Mouse (Mus musculus) heart, embryonic 12.5 days (tissue): ENCODE results near the gene Vps52. TPM values are rescaled to one million over a fixed set of nuclear protein-coding genes. Genes with fewer than 3 reads are reported as not detected.

Experiments
- ATAC-seq: fragments of 200-750 bp; cut with Nextera tagmentation; 2 replicates; pipeline ENCODE4 v1.8.0; 2017; ENCODE audit warnings: moderate TSS enrichment, moderate library complexity; ENCODE audit not compliant: insufficient number of reproducible peaks, low FRiP score
- H3K27ac ChIP-seq: fragments of 300-500 bp; sonication (generic); 2 replicates; pipeline ENCODE4 v1.5.1; 2016; ENCODE audit warnings: mild to moderate bottlenecking, moderate library complexity; ENCODE audit not compliant: poor library complexity, severe bottlenecking
- H3K27me3 ChIP-seq: fragments of 300-500 bp; sonication (generic); replicated peaks from 2 replicates; pipeline ENCODE4 v1.6.1; 2016; ENCODE audit warnings: mild to moderate bottlenecking, moderate library complexity
- H3K36me3 ChIP-seq: fragments of 300-500 bp; sonication (generic); 2 replicates; pipeline ENCODE4 v1.6.1; 2016; ENCODE audit warnings: mild to moderate bottlenecking, moderate library complexity
- H3K4me1 ChIP-seq: fragments of 300-500 bp; sonication (generic); replicated peaks from 2 replicates; pipeline ENCODE4 v1.6.1; 2016; ENCODE audit warnings: mild to moderate bottlenecking
- H3K4me2 ChIP-seq: fragments of 300-500 bp; sonication (generic); 2 replicates; pipeline ENCODE4 v1.6.1; 2016; ENCODE audit warnings: mild to moderate bottlenecking, moderate library complexity
- H3K4me3 ChIP-seq: fragments of 300-500 bp; sonication (generic); 2 replicates; pipeline ENCODE4 v1.5.1; 2016; ENCODE audit warnings: mild to moderate bottlenecking
- H3K9ac ChIP-seq: fragments of 300-500 bp; sonication (generic); 2 replicates; pipeline ENCODE4 v1.6.1; 2016; ENCODE audit warnings: mild to moderate bottlenecking, moderate library complexity
- H3K9me3 ChIP-seq: fragments of 300-500 bp; sonication (generic); replicated peaks from 2 replicates; pipeline ENCODE4 v1.6.1; 2016; ENCODE audit warnings: mild to moderate bottlenecking, moderate library complexity
- WGBS: fragments of 180-500 bp; shearing (Covaris S2); methylation state at CpG from one replicate; pipeline ENCODE4 v1.1.7; 2016; 5-methylcytosine and 5-hydroxymethylcytosine counted together
- polyA plus RNA-seq: library from polyadenylated mRNA; unstranded; fragments of >200 nt; fragmentation: Nextera tagmentation; extraction: Ambion mirVana; gene quantifications from 2 replicates; pipeline ENCODE4 v1.2.1, GENCODE M21; 2016

Vps52 gene
- polyA plus RNA-seq, 1 experiment from 2014 or later = 43.0 TPM

DNA sequence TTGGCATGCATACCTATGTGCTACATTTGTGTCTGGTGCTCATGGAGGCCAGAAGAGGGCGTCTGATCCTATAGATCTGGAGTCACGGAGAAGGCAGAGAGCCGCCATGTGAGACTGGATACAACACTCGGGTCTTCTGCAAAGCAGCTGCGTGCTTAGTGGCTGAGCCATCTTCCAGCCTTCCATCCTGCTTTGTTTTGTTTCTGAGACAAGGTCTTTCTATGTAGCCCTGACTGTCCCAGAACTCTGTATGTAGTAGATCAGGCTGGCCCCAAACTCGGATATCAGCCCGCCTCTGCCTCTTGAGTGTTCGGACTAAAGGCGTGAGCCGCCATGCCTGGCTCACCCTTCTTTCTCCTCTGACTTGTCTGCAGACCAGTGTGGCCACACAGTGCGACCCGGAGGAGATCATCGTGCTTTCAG is 40.6 kb upstream of the Vps52 start:
- H3K36me3 ChIP-seq = peaks cover 61% of the 10 kb centered on the region
- H3K4me2 ChIP-seq = peak overlapping the region; percentile 79
- no peaks in the 10 kb centered on the region for H3K9me3 ChIP-seq
- ATAC-seq = no peak
- peaks cover 38% of the 10 kb centered on the region for H3K4me1 ChIP-seq
- no peaks in the 10 kb centered on the region for H3K27me3 ChIP-seq
- no peak overlapping the region for H3K4me3 ChIP-seq
- WGBS = 69% methylated on average over 13 of the region's 13 CpGs
- no peak overlapping the region for H3K27ac ChIP-seq
- 0 out of 2 replicates have a peak overlapping the region, but pooled peaks have one; percentile 40 for H3K9ac ChIP-seq

- Histone ChIP-seq H3K4me3 (peak within 1 kb of the TSS; percentile 71), H3K9ac (peak within 1 kb of the TSS; percentile 78), H3K36me3 (peaks cover 58% of the 10 kb centered on the region), H3K27ac (peak within 1 kb of the TSS; percentile 84), H3K4me1 (peaks cover 37% of the 10 kb centered on the region), H3K27me3 (no peaks in the 10 kb centered on the region), H3K9me3 (no peaks in the 10 kb centered on the region), H3K4me2 (peak within 1 kb of the TSS; percentile 79)
- ATAC-seq = peak; percentile 87
- 0% methylated on average over 33 of the region's 34 CpGs for WGBS
Measured at GRCm38 (mm10) chr17:33915671-33916250, 39.9 kb upstream of the Vps52 start, which contains the start of the genes Tapbp and Zbtb22. Tapbp (plus strand) TSS chr17:33915899. Zbtb22 (plus strand) TSS chr17:33915904.

- H3K9ac ChIP-seq = peak overlapping the region; percentile 78
- H3K27ac ChIP-seq = peak overlapping the region; percentile 84
- H3K27me3 ChIP-seq = no peaks in the 10 kb centered on the region
- WGBS = under 1% methylated on average over 12 of the region's 20 CpGs
- H3K4me1 ChIP-seq = peaks cover 42% of the 10 kb centered on the region
- H3K9me3 ChIP-seq = no peaks in the 10 kb centered on the region
- peaks cover 54% of the 10 kb centered on the region for H3K36me3 ChIP-seq
- peak; percentile 35 for ATAC-seq
- H3K4me2 ChIP-seq = peak overlapping the region; percentile 79
- peak overlapping the region; percentile 71 for H3K4me3 ChIP-seq
Measured at GRCm38 (mm10) chr17:33916294-33916693, 39.3 kb upstream of the Vps52 start.

DNA sequence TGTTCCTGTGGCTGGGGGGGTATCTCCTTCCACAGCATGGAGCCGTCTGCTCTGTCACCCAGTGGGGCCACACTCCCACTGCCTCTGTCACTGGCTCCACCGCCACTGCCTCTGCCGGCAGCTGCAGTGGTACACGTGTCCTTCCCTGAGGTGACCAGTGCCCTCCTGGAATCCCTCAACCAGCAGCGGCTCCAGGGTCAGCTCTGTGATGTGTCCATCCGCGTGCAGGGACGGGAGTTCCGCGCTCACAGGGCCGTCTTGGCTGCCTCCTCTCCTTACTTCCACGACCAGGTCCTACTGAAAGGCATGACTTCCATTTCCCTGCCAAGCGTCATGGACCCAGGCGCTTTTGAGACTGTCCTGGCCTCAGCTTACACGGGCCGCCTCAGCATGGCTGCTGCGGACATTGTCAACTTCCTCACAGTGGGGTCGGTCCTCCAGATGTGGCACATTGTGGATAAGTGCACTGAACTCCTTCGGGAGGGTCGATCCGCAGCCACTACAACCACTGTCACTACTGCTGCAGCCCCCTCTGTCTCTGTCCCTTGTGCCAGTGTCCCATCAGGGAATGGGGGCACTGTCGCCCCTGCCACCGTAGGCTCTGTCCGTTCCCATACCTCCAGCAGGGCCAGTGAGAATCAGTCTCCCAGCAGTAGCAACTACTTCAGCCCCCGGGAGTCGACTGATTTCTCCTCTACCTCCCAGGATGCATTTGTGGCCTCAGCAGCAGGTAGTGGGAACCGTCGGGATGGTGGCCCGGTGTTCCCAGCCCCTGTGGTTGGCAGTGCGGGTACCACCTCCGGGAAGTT is 38.6 kb upstream of the Vps52 start:
- H3K27me3 ChIP-seq = no peaks in the 10 kb centered on the region
- H3K4me3 ChIP-seq = peak overlapping the region; percentile 71
- WGBS = 70% methylated on average over 31 of the region's 31 CpGs
- peak overlapping the region; percentile 79 for H3K4me2 ChIP-seq
- ATAC-seq = no peak
- H3K27ac ChIP-seq = no peak overlapping the region
- H3K4me1 ChIP-seq = peaks cover 42% of the 10 kb centered on the region
- peak overlapping the region; percentile 69 for H3K9ac ChIP-seq
- peaks cover 47% of the 10 kb centered on the region for H3K36me3 ChIP-seq
- no peaks in the 10 kb centered on the region for H3K9me3 ChIP-seq

DNA sequence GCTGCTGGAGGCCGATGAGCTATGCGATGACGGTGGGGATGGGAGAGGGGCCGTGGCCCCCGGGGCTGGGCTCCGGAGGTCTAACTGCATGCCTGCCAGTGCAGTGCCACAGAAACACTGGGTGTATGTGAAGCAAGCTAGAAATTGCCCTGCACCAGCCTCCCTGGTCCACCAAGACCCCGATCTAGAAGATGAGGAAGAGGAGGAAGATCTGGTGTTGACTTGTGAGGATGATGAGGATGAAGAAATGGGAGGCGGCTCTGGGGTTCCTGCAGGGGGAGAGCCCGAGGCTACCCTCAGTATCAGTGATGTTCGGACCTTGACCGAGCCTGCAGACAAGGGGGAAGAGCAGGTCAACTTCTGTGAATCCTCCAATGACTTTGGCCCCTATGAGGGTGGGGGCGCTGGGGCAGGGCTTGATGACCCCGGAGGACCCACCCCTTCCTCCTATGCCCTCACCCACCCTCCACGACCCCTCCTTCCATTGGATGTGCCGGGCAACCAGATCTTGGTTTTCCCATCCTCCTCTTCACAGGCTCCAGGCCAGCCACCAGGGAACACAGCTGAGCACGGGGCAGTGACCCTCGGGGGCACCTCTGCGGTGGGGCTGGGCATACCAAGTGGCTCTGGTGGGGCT is 37.8 kb upstream of the Vps52 start:
- H3K27ac ChIP-seq = no peak overlapping the region
- WGBS = 82% methylated on average over 18 of the region's 18 CpGs
- H3K9ac ChIP-seq = no peak overlapping the region
- peaks cover 40% of the 10 kb centered on the region for H3K36me3 ChIP-seq
- H3K4me3 ChIP-seq = no peak overlapping the region
- no peaks in the 10 kb centered on the region for H3K9me3 ChIP-seq
- peak overlapping the region; percentile 94; the same call in 1 of the 2 replicates for H3K4me2 ChIP-seq
- H3K27me3 ChIP-seq = no peaks in the 10 kb centered on the region
- no peak for ATAC-seq
- H3K4me1 ChIP-seq = peaks cover 42% of the 10 kb centered on the region

GRCm38 (mm10) chr17:33918293-33919203 is 37.1 kb upstream of the Vps52 start:
- 56% methylated on average over 37 of the region's 37 CpGs for WGBS
- peak overlapping the region; percentile 86; the same call in 1 of the 2 replicates for H3K9ac ChIP-seq
- peaks cover 33% of the 10 kb centered on the region for H3K36me3 ChIP-seq
- H3K4me2 ChIP-seq = peak overlapping the region; percentile 94
- peaks cover 42% of the 10 kb centered on the region for H3K4me1 ChIP-seq
- no peaks in the 10 kb centered on the region for H3K9me3 ChIP-seq
- ATAC-seq = no peak
- no peaks in the 10 kb centered on the region for H3K27me3 ChIP-seq
- peak overlapping the region; percentile 44; the same call in 1 of the 2 replicates for H3K27ac ChIP-seq
- H3K4me3 ChIP-seq = peak overlapping the region; percentile 75

DNA sequence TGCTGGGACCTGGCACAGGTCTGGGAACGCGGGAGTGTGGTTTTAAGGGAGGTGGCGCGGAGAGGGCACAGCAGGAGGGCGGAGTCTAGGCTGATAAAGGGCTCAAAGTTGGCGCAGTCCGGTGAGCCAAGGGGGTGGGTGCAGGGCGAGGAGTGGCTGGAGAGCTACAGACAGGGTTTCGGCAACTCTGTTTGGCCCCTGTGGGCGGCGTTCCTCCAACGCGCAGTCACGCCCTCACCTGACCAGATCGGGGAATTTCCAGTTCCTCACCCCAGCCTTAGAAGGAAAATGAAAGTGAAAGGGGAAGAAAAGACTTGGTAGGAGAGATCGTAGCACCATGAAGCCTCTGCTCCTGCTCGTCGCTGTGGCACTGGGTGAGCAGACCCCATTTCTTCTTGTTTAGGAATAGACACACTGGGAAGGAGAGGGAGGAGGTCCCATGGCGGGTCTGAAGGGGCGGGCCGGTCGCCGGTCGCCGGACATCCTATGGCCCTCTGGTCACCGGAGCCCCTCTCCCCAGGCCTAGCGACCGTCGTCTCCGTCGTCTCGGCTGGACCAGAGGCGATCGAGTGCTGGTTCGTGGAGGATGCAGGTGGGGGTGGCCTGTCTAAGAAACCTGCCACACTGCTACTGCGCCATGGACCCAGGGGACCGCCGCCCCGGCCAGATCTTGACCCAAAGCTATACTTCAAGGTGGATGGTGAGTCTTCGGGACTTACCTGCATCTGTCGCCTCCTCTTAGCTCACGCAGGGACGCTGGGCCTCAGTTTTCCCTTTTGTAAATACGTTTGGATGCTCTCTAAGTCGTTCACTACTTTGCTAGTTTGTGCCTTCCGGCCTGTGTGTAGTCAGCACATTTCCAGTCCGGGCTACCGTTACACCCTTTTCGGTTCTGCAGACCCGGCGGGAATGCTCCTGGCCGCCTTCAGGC is 36.0 kb upstream of the Vps52 start:
- H3K4me1 ChIP-seq = peaks cover 41% of the 10 kb centered on the region
- peaks cover 23% of the 10 kb centered on the region for H3K36me3 ChIP-seq
- peak; percentile 65 for ATAC-seq
- no peaks in the 10 kb centered on the region for H3K27me3 ChIP-seq
- peak overlapping the region; percentile 94 for H3K4me2 ChIP-seq
- H3K4me3 ChIP-seq = peak overlapping the region; percentile 75
- peak overlapping the region; percentile 86 for H3K9ac ChIP-seq
- H3K27ac ChIP-seq = peak overlapping the region; percentile 44
- H3K9me3 ChIP-seq = no peaks in the 10 kb centered on the region
- WGBS = under 1% methylated on average over 52 of the region's 52 CpGs

DNA sequence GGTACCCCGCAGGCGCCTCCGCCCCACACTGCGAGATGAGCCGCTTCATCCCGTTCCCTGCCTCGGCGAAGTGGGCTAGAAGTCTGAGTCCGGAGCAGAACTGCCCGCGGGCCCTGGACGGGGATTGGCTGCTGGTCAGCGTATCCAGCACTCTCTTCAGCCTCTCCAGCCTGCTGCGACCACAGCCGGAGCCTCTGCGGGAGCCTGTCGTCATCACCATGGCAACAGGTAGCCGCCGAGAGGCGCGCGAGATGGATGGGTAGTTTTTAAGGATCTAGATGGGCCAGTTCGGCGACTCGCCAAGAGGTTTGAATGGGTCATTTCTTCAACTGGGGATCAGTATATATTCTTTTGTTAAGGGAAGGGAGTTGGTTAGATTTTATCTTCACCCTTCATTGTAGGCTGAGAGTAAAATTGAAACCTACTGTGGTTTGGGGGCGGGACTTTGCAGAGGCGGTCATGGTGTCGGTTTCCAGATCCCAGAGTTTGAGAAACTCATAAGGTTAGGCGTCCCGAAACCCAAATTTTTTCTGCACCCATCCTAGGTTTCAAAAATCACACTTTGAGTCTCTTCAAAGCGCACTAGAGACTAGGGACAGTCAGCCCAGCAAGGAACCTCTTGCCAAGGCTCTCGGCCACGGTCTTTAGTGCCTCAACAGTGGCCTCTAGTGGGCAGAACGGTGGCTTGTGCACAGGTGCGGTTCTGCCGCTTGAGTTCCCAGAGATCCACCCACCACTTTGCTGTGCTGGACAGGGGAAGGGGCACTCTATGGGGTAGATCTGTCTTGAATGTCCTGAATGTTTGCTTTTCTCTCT is 35.1 kb upstream of the Vps52 start:
- Histone ChIP-seq H3K4me2 (peak overlapping the region; percentile 94), H3K27ac (peak overlapping the region; percentile 44), H3K9me3 (no peaks in the 10 kb centered on the region), H3K9ac (peak overlapping the region; percentile 86), H3K4me3 (peak overlapping the region; percentile 75), H3K27me3 (no peaks in the 10 kb centered on the region), H3K4me1 (peaks cover 34% of the 10 kb centered on the region), H3K36me3 (peaks cover 24% of the 10 kb centered on the region)
- peak; percentile 36 for ATAC-seq
- under 1% methylated on average over 36 of the region's 36 CpGs for WGBS

DNA sequence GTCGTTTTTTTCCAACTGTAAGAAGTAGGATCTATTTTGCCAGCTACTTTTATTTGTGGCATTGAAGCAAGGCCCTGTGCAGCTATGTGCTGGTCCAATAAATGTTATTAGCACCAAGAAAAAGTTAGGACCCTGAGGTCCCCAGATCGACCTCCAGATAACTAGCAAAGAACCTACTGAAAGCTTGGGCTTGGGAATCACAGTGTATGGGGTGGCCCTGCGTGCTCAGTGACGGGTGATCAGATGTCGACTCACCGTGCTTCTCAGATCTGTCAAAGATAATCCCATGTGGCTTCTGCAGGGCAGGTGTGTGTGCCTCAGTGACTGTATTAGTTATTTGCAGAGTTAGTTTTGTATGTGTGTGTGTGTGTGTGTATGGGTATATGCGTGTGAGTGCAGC is 34.3 kb upstream of the Vps52 start:
- Histone ChIP-seq H3K9ac (no peak overlapping the region), H3K36me3 (peaks cover 30% of the 10 kb centered on the region), H3K27me3 (no peaks in the 10 kb centered on the region), H3K9me3 (no peaks in the 10 kb centered on the region), H3K27ac (no peak overlapping the region), H3K4me1 (peaks cover 34% of the 10 kb centered on the region), H3K4me3 (no peak overlapping the region), H3K4me2 (no peak overlapping the region)
- ATAC-seq = no peak
- 85% methylated on average over 7 of the region's 7 CpGs for WGBS
